Mouse (Mus musculus) forebrain, embryonic 15.5 days (tissue): ENCODE measurements around the gene Ntn1. TPM values are rescaled to one million over a fixed set of nuclear protein-coding genes. Genes with fewer than 3 reads are reported as not detected.
A peak's percentile ranks its signal among the peaks of the same experiment; 100 is the strongest.

Experiments used
- ATAC-seq: fragments of 200-750 bp; cut with Nextera tagmentation; replicated peaks from 2 replicates; pipeline ENCODE4 v1.8.0; 2017; ENCODE audit warnings: mild to moderate bottlenecking, moderate TSS enrichment, moderate library complexity
- H3K27ac ChIP-seq: fragments of 300-500 bp; sonication (generic); replicated peaks from 2 replicates; pipeline ENCODE4 v1.5.1; 2015; ENCODE audit warnings: mild to moderate bottlenecking, inconsistent platforms
- H3K27me3 ChIP-seq: fragments of 300-500 bp; sonication (generic); 2 replicates; pipeline ENCODE4 v1.6.1; 2015; ENCODE audit warnings: inconsistent platforms
- H3K36me3 ChIP-seq: fragments of 300-500 bp; sonication (generic); 2 replicates; pipeline ENCODE4 v1.6.1; 2015; ENCODE audit warnings: mild to moderate bottlenecking, inconsistent platforms
- H3K4me1 ChIP-seq: fragments of 300-500 bp; sonication (generic); 2 replicates; pipeline ENCODE4 v1.6.1; 2015; ENCODE audit warnings: inconsistent platforms
- H3K4me2 ChIP-seq: fragments of 300-500 bp; sonication (generic); replicated peaks from 2 replicates; pipeline ENCODE4 v1.6.1; 2015; ENCODE audit warnings: mild to moderate bottlenecking, inconsistent platforms
- H3K4me3 ChIP-seq: fragments of 300-500 bp; sonication (generic); 2 replicates; pipeline ENCODE4 v1.5.1; 2015; ENCODE audit warnings: mild to moderate bottlenecking, inconsistent platforms
- H3K9ac ChIP-seq: fragments of 300-500 bp; sonication (generic); replicated peaks from 2 replicates; pipeline ENCODE4 v1.6.1; 2015; ENCODE audit warnings: mild to moderate bottlenecking, inconsistent platforms
- H3K9me3 ChIP-seq: fragments of 300-500 bp; sonication (generic); 2 replicates; pipeline ENCODE4 v1.6.1; 2016; ENCODE audit warnings: inconsistent platforms
- WGBS: fragments of 180-500 bp; shearing (Covaris S2); methylation state at CpG from one replicate; pipeline ENCODE4 v1.1.7; 2015; ENCODE audit warnings: mixed read lengths; 5-methylcytosine and 5-hydroxymethylcytosine counted together
- polyA plus RNA-seq: library from polyadenylated mRNA; unstranded; fragments of >200 nt; fragmentation: Nextera tagmentation; extraction: Ambion mirVana; gene quantifications from 2 replicates; pipeline ENCODE4 v1.2.1, GENCODE M21; 2015

Gene Ntn1
- polyA plus RNA-seq, 1 experiment from 2014 or later = 8.1 TPM

DNA sequence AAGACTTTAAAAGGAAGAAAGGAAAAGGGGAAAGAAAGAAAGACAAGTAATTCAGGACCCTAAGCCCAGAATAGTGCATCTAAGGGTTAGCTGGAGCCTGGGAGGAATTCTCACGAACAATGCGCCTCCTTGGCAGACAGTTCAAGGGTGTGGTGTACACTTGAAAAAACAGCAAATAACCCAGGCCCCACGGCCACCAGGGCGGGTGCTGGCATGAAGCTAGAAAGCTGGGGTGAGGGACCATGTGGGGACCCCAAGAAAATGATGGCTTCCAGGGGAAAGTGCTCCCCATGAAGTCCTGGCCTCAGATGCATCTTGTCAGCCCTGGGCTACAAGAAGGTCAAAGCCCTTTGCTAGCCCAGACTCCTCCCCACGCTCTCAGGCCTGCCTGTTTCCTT, 58.6 kb downstream of the Ntn1 start:
- Histone ChIP-seq H3K9me3 (no peaks in the 10 kb centered on the region), H3K9ac (no peak overlapping the region), H3K27ac (no peak overlapping the region), H3K27me3 (no peaks in the 10 kb centered on the region), H3K36me3 (no peaks in the 10 kb centered on the region), H3K4me3 (no peak overlapping the region), H3K4me2 (no peak overlapping the region), H3K4me1 (peaks cover 19% of the 10 kb centered on the region)
- no peak for ATAC-seq
- WGBS = 69% methylated on average over 5 of the region's 5 CpGs

DNA sequence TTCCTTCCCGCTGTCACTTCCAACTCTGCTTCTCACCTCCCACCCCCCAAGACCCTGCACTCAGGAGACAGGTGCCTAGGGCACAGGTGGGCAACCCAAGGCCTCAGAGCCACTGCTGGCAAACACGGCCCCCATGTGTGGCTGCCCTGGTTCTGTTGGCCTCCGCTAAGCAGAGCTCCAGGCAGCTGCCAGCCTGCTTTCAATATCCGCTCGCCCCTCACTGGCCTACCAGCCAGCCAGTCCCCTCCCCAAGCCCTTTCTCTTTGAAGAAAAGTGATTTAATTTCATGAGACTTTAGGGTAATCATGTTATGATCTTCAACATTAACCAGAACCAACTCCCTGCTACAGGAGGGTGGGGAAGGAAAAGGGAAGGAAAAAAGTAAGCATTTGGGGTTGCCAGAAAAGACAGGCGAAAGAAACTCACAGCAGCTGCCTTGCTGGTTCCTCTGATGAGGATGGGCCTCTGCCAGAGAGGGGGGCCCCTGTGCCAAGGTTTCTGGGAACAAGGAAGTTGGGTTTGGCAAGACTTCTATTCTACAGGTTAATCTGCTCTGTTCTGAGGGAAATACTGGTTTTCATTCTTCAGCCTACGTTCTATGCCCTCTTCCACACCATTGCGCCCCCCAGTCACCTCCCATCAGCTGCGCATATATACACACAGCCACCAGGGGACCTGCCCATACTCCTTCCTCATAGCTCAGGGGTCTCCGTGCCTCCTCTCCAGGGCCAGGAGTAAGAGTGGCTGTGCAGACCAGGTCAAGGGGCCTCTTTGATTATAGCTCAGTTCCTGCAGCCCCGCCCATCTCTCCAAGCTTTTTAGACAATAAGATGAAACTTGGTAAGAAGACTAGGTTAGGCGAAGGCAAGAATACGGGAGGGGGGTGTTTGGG, 59.3 kb downstream of the Ntn1 start:
- Histone ChIP-seq H3K4me2 (no peak overlapping the region), H3K27ac (peak overlapping the region; percentile 53), H3K36me3 (no peaks in the 10 kb centered on the region), H3K4me1 (peaks cover 19% of the 10 kb centered on the region), H3K9ac (no peak overlapping the region), H3K9me3 (no peaks in the 10 kb centered on the region), H3K27me3 (no peaks in the 10 kb centered on the region), H3K4me3 (no peak overlapping the region)
- ATAC-seq = 0 out of 2 replicates have a peak, but pooled peaks have one; percentile 51
- WGBS = 64% methylated on average over 13 of the region's 13 CpGs

DNA sequence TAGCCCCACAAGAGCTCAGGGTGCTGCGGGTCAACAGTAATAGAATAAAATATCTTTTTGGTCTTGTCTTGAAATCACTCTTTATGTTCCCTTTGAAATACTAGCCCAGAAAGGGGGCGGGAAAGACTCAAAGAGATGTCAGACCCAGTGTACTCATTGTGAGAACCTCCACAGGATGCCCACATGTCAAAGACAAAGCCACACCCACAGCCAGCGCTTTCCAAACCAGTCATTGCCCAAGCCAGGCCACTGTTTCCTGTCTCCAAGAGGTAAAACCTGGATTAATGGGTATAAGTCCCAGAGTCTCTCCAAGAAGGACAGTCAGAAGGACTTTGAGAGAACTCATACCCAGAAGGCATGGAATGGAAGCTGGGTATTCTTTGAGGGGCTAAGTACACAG, 60.3 kb downstream of the Ntn1 start:
- no peak overlapping the region for H3K27ac ChIP-seq
- H3K4me1 ChIP-seq = peaks cover 19% of the 10 kb centered on the region
- no peak overlapping the region for H3K4me2 ChIP-seq
- no peaks in the 10 kb centered on the region for H3K9me3 ChIP-seq
- H3K36me3 ChIP-seq = no peaks in the 10 kb centered on the region
- H3K27me3 ChIP-seq = no peaks in the 10 kb centered on the region
- H3K9ac ChIP-seq = no peak overlapping the region
- H3K4me3 ChIP-seq = no peak overlapping the region
- 85% methylated on average over 3 of the region's 3 CpGs for WGBS
- ATAC-seq = no peak

DNA sequence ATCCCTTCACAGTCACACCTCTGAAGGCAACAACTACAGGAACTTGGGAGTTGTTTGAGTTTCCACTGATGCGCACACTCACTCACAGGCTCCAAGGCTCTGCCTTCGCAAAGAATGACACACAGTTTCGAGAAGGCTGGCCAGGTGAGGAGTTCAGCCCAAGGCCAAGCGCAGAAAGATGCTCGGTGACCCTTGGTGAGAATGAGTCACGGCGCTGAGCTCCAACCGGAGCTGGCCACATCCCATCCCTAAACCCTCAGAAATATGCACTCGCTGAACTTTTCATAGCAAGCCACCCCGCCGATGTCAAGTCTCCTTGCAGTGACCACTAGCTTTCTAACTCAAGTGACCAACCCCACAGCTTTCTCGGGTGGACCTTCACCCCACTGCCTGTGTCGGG, 60.8 kb downstream of the Ntn1 start:
- Histone ChIP-seq H3K9ac (no peak overlapping the region), H3K36me3 (no peaks in the 10 kb centered on the region), H3K4me1 (peaks cover 19% of the 10 kb centered on the region), H3K27me3 (no peaks in the 10 kb centered on the region), H3K4me2 (no peak overlapping the region), H3K27ac (no peak overlapping the region), H3K9me3 (no peaks in the 10 kb centered on the region), H3K4me3 (no peak overlapping the region)
- 93% methylated on average over 13 of the region's 13 CpGs for WGBS
- no peak for ATAC-seq

DNA sequence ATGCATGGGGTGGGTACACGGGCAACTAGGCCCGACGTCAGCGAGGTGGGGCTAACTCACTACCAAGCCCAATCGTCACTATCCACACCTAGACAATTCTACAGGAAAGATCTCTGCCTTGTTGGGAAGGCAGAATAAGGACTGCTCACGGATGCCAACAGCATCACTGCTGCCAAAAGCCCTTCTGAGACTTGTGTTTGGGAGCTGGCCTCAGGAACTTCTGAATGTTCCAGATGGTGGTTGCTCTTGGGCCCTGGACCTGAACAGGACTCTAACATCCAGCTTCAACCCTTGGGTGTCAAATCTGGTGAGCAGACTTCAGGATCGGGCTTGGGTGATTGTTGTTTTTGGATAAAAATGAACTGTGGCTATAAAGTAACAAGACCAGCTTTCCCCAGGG, 61.3 kb downstream of the Ntn1 start:
- Histone ChIP-seq H3K36me3 (no peaks in the 10 kb centered on the region), H3K27me3 (no peaks in the 10 kb centered on the region), H3K4me3 (no peak overlapping the region), H3K9me3 (no peaks in the 10 kb centered on the region), H3K27ac (no peak overlapping the region), H3K4me1 (peaks cover 19% of the 10 kb centered on the region), H3K4me2 (no peak overlapping the region), H3K9ac (no peak overlapping the region)
- WGBS = 95% methylated on average over 7 of the region's 7 CpGs
- no peak for ATAC-seq

DNA sequence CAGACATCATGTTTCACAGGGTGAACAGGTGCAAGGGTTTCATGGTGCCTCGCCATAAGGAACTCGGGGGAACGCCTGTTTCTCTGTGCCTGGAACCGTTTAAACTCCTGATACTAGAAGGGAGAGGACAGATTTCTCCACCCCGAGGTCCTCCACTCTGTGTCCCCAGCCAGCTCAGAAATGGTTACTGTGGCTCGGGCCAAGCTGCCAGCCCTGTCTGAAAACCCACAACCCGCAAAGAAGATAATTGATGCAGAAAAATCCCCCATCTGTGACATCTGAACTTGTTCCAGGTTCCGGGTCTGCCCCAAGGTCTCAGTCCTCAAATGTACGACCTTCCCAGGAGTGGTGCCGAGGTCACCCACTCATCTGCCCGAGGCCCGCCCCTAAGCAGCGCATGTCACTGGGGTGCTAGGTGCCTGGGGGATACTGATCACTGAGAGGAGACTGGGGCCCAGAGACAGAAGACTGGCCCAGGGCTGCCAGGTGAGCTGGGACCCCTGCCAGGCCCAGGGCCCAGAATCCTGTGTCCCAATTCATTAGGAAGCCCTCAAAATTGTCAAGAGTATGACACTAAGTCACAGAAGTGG, 68.9 kb downstream of the Ntn1 start:
- Histone ChIP-seq H3K4me2 (no peak overlapping the region), H3K27ac (no peak overlapping the region), H3K9ac (no peak overlapping the region), H3K36me3 (no peaks in the 10 kb centered on the region), H3K27me3 (no peaks in the 10 kb centered on the region), H3K9me3 (no peaks in the 10 kb centered on the region), H3K4me3 (no peak overlapping the region), H3K4me1 (no peaks in the 10 kb centered on the region)
- WGBS = 83% methylated on average over 13 of the region's 13 CpGs
- ATAC-seq = no peak

DNA sequence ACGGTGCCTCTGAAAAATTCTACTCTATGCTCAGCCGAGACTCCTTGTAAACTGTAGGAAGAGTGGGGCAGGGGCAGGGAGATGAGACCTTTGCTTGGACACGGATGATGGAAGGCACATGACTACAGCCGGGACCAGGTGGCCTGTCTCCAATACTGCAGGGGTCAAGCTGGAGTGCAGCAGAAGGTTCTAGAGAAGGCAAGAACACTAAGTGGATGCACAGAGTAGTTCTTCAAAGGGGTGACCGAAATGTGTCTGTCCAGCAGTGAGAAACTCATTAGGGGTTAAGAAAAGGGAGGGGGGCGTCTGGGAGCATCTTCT, 69.5 kb downstream of the Ntn1 start:
- WGBS = 85% methylated on average over 6 of the region's 6 CpGs
- no peak overlapping the region for H3K9ac ChIP-seq

DNA sequence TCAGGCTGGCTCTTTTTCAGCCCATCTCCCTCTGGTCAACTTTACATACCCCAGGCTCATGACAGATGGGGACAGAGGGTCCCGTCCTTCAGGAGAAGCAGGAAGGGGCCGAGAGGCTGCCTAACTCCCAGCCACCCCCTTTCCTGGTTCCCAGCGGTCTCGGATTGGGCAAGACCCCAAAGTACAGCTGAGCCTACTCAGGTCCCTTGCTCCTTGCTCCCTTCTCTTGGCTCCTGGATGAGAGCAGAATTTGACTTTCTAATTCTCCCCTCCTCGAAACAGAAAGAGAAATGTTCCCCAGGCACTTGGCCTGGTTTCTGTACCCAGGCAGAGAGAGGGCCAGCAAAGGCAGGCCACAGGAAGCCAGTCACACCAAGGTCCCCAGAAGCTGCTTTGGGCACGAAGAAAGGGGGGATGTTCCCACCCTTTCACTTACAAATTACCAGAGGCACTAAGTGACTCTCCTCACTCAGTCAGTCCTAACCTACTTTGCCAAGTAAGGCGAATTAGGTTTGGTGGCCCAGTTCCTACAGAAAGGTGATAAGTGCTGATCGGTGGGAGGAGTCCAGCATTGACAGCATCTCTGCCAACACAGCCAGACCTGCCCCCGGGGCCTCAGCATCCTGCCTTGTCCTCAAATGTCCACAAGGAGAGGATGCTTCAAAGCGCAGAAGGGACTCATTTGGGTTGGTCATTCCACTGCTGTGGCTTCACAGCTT, 70.1 kb downstream of the Ntn1 start:
- no peak overlapping the region for H3K27ac ChIP-seq
- H3K27me3 ChIP-seq = no peaks in the 10 kb centered on the region
- H3K4me1 ChIP-seq = no peaks in the 10 kb centered on the region
- no peak for ATAC-seq
- no peaks in the 10 kb centered on the region for H3K9me3 ChIP-seq
- no peak overlapping the region for H3K4me3 ChIP-seq
- WGBS = 73% methylated on average over 10 of the region's 10 CpGs
- H3K9ac ChIP-seq = no peak overlapping the region
- H3K4me2 ChIP-seq = no peak overlapping the region
- no peaks in the 10 kb centered on the region for H3K36me3 ChIP-seq

More for the DNA sequence above, 69.5 kb downstream of the Ntn1 start:
- ATAC-seq = no peak
- Histone ChIP-seq H3K27me3 (no peaks in the 10 kb centered on the region), H3K27ac (no peak overlapping the region), H3K4me3 (no peak overlapping the region), H3K36me3 (no peaks in the 10 kb centered on the region), H3K4me2 (no peak overlapping the region), H3K9me3 (no peaks in the 10 kb centered on the region), H3K4me1 (no peaks in the 10 kb centered on the region)

DNA sequence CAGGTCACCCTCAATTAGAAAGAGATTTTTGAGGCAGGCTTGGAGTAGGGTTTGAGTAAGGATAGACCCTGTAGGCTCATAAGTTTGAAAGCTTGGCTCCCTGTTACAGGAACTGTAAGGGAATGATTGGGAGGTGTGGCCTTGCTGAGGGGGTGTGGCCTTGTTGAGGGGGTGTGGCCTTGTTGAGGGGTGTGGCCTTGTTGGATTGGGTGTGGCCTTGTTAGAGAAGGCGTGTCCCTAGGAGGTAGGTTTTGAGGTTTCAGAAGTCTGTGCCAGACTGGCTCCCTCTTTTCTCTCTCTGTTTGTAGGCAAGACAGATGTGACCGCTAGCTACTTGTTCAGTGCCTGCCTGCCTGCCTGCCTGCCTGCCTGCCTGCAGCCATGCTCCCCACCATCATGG, 75.8 kb downstream of the Ntn1 start:
- no peaks in the 10 kb centered on the region for H3K9me3 ChIP-seq
- no peak overlapping the region for H3K9ac ChIP-seq
- H3K4me2 ChIP-seq = no peak overlapping the region
- ATAC-seq = no peak
- WGBS = 95% methylated on average over 2 of the region's 2 CpGs
- no peaks in the 10 kb centered on the region for H3K27me3 ChIP-seq
- no peak overlapping the region for H3K27ac ChIP-seq
- no peaks in the 10 kb centered on the region for H3K36me3 ChIP-seq
- no peaks in the 10 kb centered on the region for H3K4me1 ChIP-seq
- H3K4me3 ChIP-seq = no peak overlapping the region

- no peak overlapping the region for H3K4me3 ChIP-seq
- H3K27me3 ChIP-seq = no peaks in the 10 kb centered on the region
- no peak overlapping the region for H3K4me2 ChIP-seq
- no peaks in the 10 kb centered on the region for H3K36me3 ChIP-seq
- H3K9me3 ChIP-seq = 0 out of 2 replicates have a peak, but pooled peaks cover 5% of the 10 kb centered on the region
- H3K9ac ChIP-seq = no peak overlapping the region
- no peak for ATAC-seq
- H3K4me1 ChIP-seq = no peaks in the 10 kb centered on the region
- no peak overlapping the region for H3K27ac ChIP-seq
- WGBS = 72% methylated on average over 7 of the region's 7 CpGs
These were observed 79.2 kb downstream of the Ntn1 start for GRCm38 (mm10) chr11:68321417-68321816.

- Histone ChIP-seq H3K9me3 (0 out of 2 replicates have a peak, but pooled peaks cover 5% of the 10 kb centered on the region), H3K4me3 (no peak overlapping the region), H3K4me1 (no peaks in the 10 kb centered on the region), H3K27ac (no peak overlapping the region), H3K9ac (no peak overlapping the region), H3K36me3 (no peaks in the 10 kb centered on the region), H3K4me2 (no peak overlapping the region), H3K27me3 (no peaks in the 10 kb centered on the region)
- WGBS = 86% methylated on average over 11 of the region's 11 CpGs
- ATAC-seq = no peak
These were observed 85.0 kb downstream of the Ntn1 start for GRCm38 (mm10) chr11:68315551-68316130.

DNA sequence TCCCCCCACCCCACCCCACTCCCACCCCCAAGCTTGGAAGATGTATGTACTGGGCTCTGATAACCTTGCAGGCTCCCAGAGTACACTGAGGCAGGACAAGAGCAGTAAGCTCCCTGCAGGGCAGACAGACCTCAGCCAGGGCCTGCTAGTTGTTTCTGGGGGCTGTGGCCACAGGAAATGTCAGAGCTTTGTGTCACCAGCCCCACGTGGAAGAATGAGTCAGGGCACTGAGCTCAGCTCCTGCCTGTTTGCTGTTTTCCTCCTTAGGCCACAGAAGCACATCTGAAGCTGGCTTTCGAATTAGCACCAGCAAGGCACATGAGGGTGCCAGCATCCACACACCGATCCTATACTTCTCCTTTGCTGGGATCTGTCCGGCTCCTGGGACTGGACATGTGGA, 86.8 kb downstream of the Ntn1 start:
- H3K4me2 ChIP-seq = no peak overlapping the region
- no peak overlapping the region for H3K4me3 ChIP-seq
- no peak overlapping the region for H3K9ac ChIP-seq
- 0 out of 2 replicates have a peak, but pooled peaks cover 5% of the 10 kb centered on the region for H3K9me3 ChIP-seq
- 61% methylated on average over 4 of the region's 4 CpGs for WGBS
- H3K4me1 ChIP-seq = no peaks in the 10 kb centered on the region
- no peak for ATAC-seq
- no peaks in the 10 kb centered on the region for H3K36me3 ChIP-seq
- no peaks in the 10 kb centered on the region for H3K27me3 ChIP-seq
- no peak overlapping the region for H3K27ac ChIP-seq
